Comparison of ENCODE assay signal across 9 mouse cellular contexts in genomic region chr7:44336046-44337021, GRCm38 (mm10). TPM values are rescaled to one million over a fixed set of nuclear protein-coding genes. Genes with fewer than 3 reads are reported as not detected.
A peak's percentile ranks its signal among the peaks of the same experiment; 100 is the strongest.
DNase-seq lines count a peak whose midpoint lies in the region; ATAC-seq lines count a peak whose summit lies in the region.
"Had no signal": no experiment of that assay in that cellular context is flagged by ENCODE, and none has a peak within 500 bp of the region (broad histone marks: within the 10 kb centered on the region; RNA-seq: fewer than 3 reads in every experiment).

No protein-coding gene starts in this region.

- no peak overlapping the region for H3K9ac ChIP-seq in lung, embryonic 16.5 days (ENCODE audit: low read length)
- H3K9ac ChIP-seq in embryonic facial prominence, embryonic 15.5 days, result no peak overlapping the region
- no peak overlapping the region for H3K9ac ChIP-seq in limb, embryonic 13.5 days
- H3K9ac ChIP-seq in stomach, embryonic 16.5 days (ENCODE audit: low read length), result no peak overlapping the region

- H3K36me3 ChIP-seq in lung, embryonic 16.5 days (ENCODE audit: control insufficient read depth, insufficient read depth, low read length), result no peaks in the 10 kb centered on the region
- H3K36me3 ChIP-seq in embryonic facial prominence, embryonic 15.5 days, result no peaks in the 10 kb centered on the region
- H3K36me3 ChIP-seq in limb, embryonic 13.5 days, result no peaks in the 10 kb centered on the region; the same call in 1 of the 2 replicates
- H3K36me3 ChIP-seq in stomach, embryonic 16.5 days (ENCODE audit: control insufficient read depth, insufficient read depth, low read length), result no peaks in the 10 kb centered on the region

- peaks cover 4% of the 10 kb centered on the region; the same call in 1 of the 2 replicates for H3K4me1 ChIP-seq in lung, embryonic 16.5 days (replicated peaks; ENCODE audit: control insufficient read depth, insufficient read depth, low read length)
- H3K4me1 ChIP-seq in embryonic facial prominence, embryonic 15.5 days, result peaks cover 13% of the 10 kb centered on the region
- H3K4me1 ChIP-seq in limb, embryonic 13.5 days, result peaks cover 9% of the 10 kb centered on the region
- H3K4me1 ChIP-seq in stomach, embryonic 16.5 days (ENCODE audit: control insufficient read depth, insufficient read depth, low read length), result no peaks in the 10 kb centered on the region

- no peak; the same call in 1 of the 2 replicates for ATAC-seq in lung, embryonic 16.5 days (ENCODE audit: low read depth)
- ATAC-seq in embryonic facial prominence, embryonic 15.5 days (ENCODE audit: insufficient number of reproducible peaks, low FRiP score, low TSS enrichment, low read depth), result no peak
- ATAC-seq in limb, embryonic 13.5 days (ENCODE audit: low FRiP score, low read depth), result no peak
- no peak; the same call in 1 of the 2 replicates for ATAC-seq in stomach, embryonic 16.5 days (ENCODE audit: insufficient read depth, low FRiP score)

- WGBS in lung, embryonic 16.5 days, result 7% methylated on average over 39 of the region's 54 CpGs
- WGBS in embryonic facial prominence, embryonic 15.5 days, result 3% methylated on average over 47 of the region's 54 CpGs
- 2% methylated on average over 38 of the region's 54 CpGs for WGBS in limb, embryonic 13.5 days
- whole genome bisulfite sequencing in stomach, embryonic 16.5 days, result 5% methylated on average over 48 of the region's 54 CpGs

- peak overlapping the region; percentile 38 for H3K4me3 ChIP-seq in lung, embryonic 16.5 days (ENCODE audit: low read length)
- H3K4me3 ChIP-seq in embryonic facial prominence, embryonic 15.5 days (replicated peaks), result peak overlapping the region; percentile 38
- H3K4me3 ChIP-seq in limb, embryonic 13.5 days, result peak overlapping the region; percentile 46
- H3K4me3 ChIP-seq in stomach, embryonic 16.5 days (replicated peaks; ENCODE audit: low read length), result peak overlapping the region; percentile 40

- H3K27me3 ChIP-seq in lung, embryonic 16.5 days (ENCODE audit: control insufficient read depth, insufficient read depth, low read depth, low read length), result peaks cover 47% of the 10 kb centered on the region
- peaks cover 80% of the 10 kb centered on the region for H3K27me3 ChIP-seq in embryonic facial prominence, embryonic 15.5 days
- H3K27me3 ChIP-seq in limb, embryonic 13.5 days, result peaks cover 97% of the 10 kb centered on the region
- H3K27me3 ChIP-seq in stomach, embryonic 16.5 days (ENCODE audit: control insufficient read depth, insufficient read depth, low read length), result peaks cover 48% of the 10 kb centered on the region

- intact Hi-C loops in heart, postnatal 36 days (cut with DNase I), result no loop called here

- no peaks in the 10 kb centered on the region for H3K9me3 ChIP-seq in lung, embryonic 16.5 days (ENCODE audit: control insufficient read depth, low read length)
- H3K9me3 ChIP-seq in embryonic facial prominence, embryonic 15.5 days (replicated peaks), result no peaks in the 10 kb centered on the region
- H3K9me3 ChIP-seq in limb, embryonic 13.5 days, result no peaks in the 10 kb centered on the region
- no peaks in the 10 kb centered on the region for H3K9me3 ChIP-seq in stomach, embryonic 16.5 days (replicated peaks; ENCODE audit: control insufficient read depth, low read length)

- DNase-seq in lung, postnatal 10 days, result no peak
- no peak for DNase-seq in spleen, adult 12 weeks (ENCODE audit: low spot score)
- no peak for DNase-seq in ovary, postnatal 36 days (ENCODE audit: low spot score)
- no peak for DNase-seq in heart, postnatal 36 days

- no peak overlapping the region for H3K27ac ChIP-seq in lung, embryonic 16.5 days (ENCODE audit: low read length)
- H3K27ac ChIP-seq in embryonic facial prominence, embryonic 15.5 days (replicated peaks), result no peak overlapping the region
- H3K27ac ChIP-seq in limb, embryonic 13.5 days, result no peak overlapping the region
- no peak overlapping the region for H3K27ac ChIP-seq in stomach, embryonic 16.5 days (ENCODE audit: low read length)

- peak overlapping the region; percentile 68 for H3K4me2 ChIP-seq in lung, embryonic 16.5 days (ENCODE audit: low read depth, low read length)
- peak overlapping the region; percentile 79 for H3K4me2 ChIP-seq in embryonic facial prominence, embryonic 15.5 days (replicated peaks)
- H3K4me2 ChIP-seq in limb, embryonic 13.5 days (replicated peaks), result peak overlapping the region; percentile 78
- H3K4me2 ChIP-seq in stomach, embryonic 16.5 days (ENCODE audit: low read depth, low read length), result peak overlapping the region; percentile 64

RNA-seq across cellular contexts. Expression of gene Shank1, which starts 26.3 kb away (rescaled TPM):
- 0.96 and 1.1 TPM in 2 replicates for polyA plus RNA-seq in lung, embryonic 16.5 days (2015; fragmentation: Nextera tagmentation; extraction: Ambion mirVana)
- polyA plus RNA-seq in embryonic facial prominence, embryonic 15.5 days (2015; fragmentation: Nextera tagmentation; extraction: Ambion mirVana), result 3.7 and 6.1 TPM in 2 replicates
- 3.1 and 3.3 TPM in 2 replicates for polyA plus RNA-seq in limb, embryonic 13.5 days (2015; fragmentation: Nextera tagmentation; extraction: Ambion mirVana)
- polyA plus RNA-seq in stomach, embryonic 16.5 days (2015; fragmentation: Nextera tagmentation; extraction: Ambion mirVana), result 1.7 TPM in 2 replicates
- 1 to 10 TPM in 1 of 2 experiments, under 1 TPM in 1; 1.00 to 1.5 TPM for total RNA-seq in heart, postnatal 36 days (2021)
- total RNA-seq: liver, adult 2 months had no signal

RNA-seq across cellular contexts. Expression of gene Clec11a, which starts 29.6 kb away (rescaled TPM):
- 3.0 and 3.2 TPM in 2 replicates for polyA plus RNA-seq in lung, embryonic 16.5 days (2015; fragmentation: Nextera tagmentation; extraction: Ambion mirVana)
- 26.1 and 28.1 TPM in 2 replicates for polyA plus RNA-seq in embryonic facial prominence, embryonic 15.5 days (2015; fragmentation: Nextera tagmentation; extraction: Ambion mirVana)
- 5.6 and 6.3 TPM in 2 replicates for polyA plus RNA-seq in limb, embryonic 13.5 days (2015; fragmentation: Nextera tagmentation; extraction: Ambion mirVana)
- polyA plus RNA-seq in stomach, embryonic 16.5 days (2015; fragmentation: Nextera tagmentation; extraction: Ambion mirVana), result 6.1 and 7.4 TPM in 2 replicates
- under 1 TPM; 0.75 to 0.84 TPM for total RNA-seq in heart, postnatal 36 days (2021)

RNA-seq across cellular contexts. Expression of gene Syt3, which starts 47.6 kb away (rescaled TPM):
- 2.1 and 2.3 TPM in 2 replicates for polyA plus RNA-seq in lung, embryonic 16.5 days (2015; fragmentation: Nextera tagmentation; extraction: Ambion mirVana)
- polyA plus RNA-seq in embryonic facial prominence, embryonic 15.5 days (2015; fragmentation: Nextera tagmentation; extraction: Ambion mirVana), result 2.7 and 3.4 TPM in 2 replicates
- polyA plus RNA-seq in limb, embryonic 13.5 days (2015; fragmentation: Nextera tagmentation; extraction: Ambion mirVana), result 3.5 and 4.0 TPM in 2 replicates
- polyA plus RNA-seq in stomach, embryonic 16.5 days (2015; fragmentation: Nextera tagmentation; extraction: Ambion mirVana), result 1.3 and 1.5 TPM in 2 replicates
- 1 to 10 TPM; 1.7 to 3.4 TPM for total RNA-seq in heart, postnatal 36 days (2021)

RNA-seq across cellular contexts. Expression of gene 1700008O03Rik, which starts 49.3 kb away (rescaled TPM):
- 1.2 and 1.5 TPM in 2 replicates for polyA plus RNA-seq in lung, embryonic 16.5 days (2015; fragmentation: Nextera tagmentation; extraction: Ambion mirVana)
- 1.4 and 1.5 TPM in 2 replicates for polyA plus RNA-seq in embryonic facial prominence, embryonic 15.5 days (2015; fragmentation: Nextera tagmentation; extraction: Ambion mirVana)
- polyA plus RNA-seq in limb, embryonic 13.5 days (2015; fragmentation: Nextera tagmentation; extraction: Ambion mirVana), result 1.1 TPM in 2 replicates
- polyA plus RNA-seq in stomach, embryonic 16.5 days (2015; fragmentation: Nextera tagmentation; extraction: Ambion mirVana), result 0.84 and 1.2 TPM in 2 replicates
- under 1 TPM in 1 of 2 experiments, not detected in 1; 0.68 TPM for total RNA-seq in heart, postnatal 36 days (2021)
- total RNA-seq: liver, adult 2 months had no signal
